Mouse (Mus musculus) left cerebral cortex, adult 9 months (tissue): ENCODE results near the gene Gm10644.

Experiments
- DNase-seq, 2 experiments: peaks; one replicate each; pipeline ENCODE4 v3.0.0; 2022; ENCODE audit warnings: low spot score in 2 of 2

Gene Gm10644

GRCm38 (mm10) chr8:83980845-83981244 is 25.8 kb upstream of the Gm10644 start:
- no peak for DNase-seq

GRCm38 (mm10) chr8:83980250-83980649 is 25.2 kb upstream of the Gm10644 start:
- no peak for DNase-seq

GRCm38 (mm10) chr8:83978200-83978599 is 23.2 kb upstream of the Gm10644 start:
- no peak for DNase-seq

- DNase-seq = no peak
These were observed 22.6 kb upstream of the Gm10644 start for GRCm38 (mm10) chr8:83977646-83978045.

DNA sequence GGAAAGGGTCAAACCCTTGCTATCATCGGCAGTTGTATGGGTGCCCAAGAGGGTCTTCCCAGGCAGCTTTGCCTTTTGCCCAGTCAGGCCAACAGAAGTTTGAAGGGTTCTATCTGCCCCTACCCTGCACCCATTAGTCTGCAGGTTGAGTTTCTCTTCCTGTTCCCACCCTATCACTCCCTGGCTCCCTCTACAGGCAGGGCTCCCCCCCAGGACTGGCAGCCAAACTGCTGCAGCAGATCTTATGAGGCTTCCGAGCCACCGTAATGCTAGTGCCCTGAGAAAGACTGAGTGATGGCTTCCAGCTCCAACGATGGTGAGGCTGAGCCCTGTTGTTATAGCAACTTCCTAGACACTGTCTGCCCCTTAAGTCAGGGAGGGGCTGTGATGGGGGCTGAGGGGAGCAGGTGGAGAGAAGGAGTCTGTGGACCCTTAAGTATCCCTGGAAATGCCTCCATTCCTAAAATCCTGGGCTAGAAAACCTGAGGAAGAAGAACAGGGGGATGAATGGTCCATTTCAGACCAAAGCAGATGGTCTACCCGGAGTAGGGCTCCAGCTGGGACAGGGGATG is 21.9 kb upstream of the Gm10644 start:
- DNase-seq = no peak

- DNase-seq = no peak
These were observed 21.2 kb upstream of the Gm10644 start for GRCm38 (mm10) chr8:83976101-83976630.

GRCm38 (mm10) chr8:83974521-83974920 is 19.5 kb upstream of the Gm10644 start:
- DNase-seq = no peak

DNA sequence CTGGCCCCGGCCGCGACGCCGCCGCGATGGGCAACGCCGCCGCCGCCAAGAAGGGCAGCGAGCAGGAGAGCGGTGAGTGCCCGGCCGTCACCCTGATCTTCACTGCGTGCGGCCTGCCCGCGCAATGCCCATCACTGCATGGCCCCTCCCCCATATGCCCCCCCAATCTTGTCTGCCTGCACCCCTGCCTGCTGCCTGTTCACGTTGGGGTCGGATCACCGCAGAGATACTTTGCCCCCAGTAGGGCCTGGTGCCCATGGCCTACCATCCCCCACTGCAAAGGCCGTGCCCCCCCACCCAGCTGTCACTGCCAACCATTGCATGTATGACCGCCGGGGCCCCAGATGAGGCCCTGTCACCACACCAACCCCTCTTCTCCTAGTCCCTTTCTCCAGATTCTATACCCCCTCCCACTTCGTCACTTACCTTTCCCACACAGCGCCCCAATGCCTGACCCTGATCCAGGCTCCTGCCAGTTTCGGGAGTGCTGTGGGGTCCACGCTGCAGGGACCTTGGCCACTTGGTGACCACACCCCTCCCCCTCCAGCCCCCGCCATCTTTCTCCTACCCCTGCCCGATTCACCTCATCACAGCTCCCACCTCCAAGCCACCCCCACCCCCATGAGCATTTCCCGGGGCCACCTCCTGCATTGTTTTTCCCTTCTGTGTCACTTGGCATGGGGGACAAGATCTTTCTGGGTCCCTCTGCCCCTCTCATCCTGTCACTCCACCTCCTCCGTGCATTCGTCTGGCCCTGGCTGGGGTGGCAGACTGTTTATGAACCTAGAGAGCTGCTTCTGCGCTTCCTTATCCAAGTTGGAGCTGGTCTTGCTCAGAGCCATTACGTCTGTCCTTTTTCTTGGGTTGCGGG is 18.4 kb upstream of the Gm10644 start:
- DNase-seq = no peak

GRCm38 (mm10) chr8:83972150-83973120 is 17.4 kb upstream of the Gm10644 start, which contains the start of gene Prkaca:
Gene Prkaca (plus strand): TSS chr8:83972993.
- peak; percentile 99 for DNase-seq

DNA sequence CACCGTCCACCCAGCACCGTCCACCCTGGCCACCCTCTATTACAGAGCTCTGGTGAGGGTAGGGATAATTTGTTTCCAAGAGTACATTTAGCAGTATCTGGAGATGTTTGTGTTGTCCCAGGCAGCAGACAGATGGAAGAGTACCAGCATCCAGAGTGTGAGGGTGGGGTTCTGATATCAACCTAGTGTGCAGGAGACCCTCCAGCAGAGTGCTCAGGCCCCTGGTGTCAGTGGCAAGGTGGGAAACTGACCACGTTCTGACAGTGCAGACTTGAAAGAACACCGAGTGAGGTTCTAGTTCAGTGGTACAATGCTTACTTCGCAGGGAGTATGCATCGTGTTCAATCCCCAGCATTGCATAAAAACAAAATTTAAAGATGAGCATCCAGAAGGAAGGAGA is 16.7 kb upstream of the Gm10644 start:
- DNase-seq = no peak

GRCm38 (mm10) chr8:83971121-83971520 is 16.1 kb upstream of the Gm10644 start:
- DNase-seq = no peak

DNA sequence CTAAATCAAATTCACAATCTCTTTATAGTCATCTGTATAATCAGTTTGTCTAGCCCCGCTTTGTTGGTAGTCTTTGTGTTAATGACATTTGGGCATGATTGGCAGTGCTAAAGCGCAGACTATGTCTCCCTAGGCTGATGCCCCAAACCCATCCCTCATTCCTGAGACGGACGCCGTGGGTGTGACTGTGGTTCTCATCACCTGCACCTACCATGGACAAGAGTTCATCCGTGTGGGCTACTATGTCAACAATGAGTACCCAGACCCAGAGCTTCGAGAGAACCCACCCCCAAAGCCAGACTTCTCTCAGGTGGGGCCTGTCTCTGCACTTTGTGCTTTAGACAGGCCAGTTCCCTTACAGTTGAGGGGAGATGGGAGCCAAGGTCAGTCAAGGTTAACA is 12.7 kb upstream of the Gm10644 start:
- no peak for DNase-seq

GRCm38 (mm10) chr8:83964015-83964765 is 9.2 kb upstream of the Gm10644 start:
- DNase-seq = no peak

- DNase-seq = no peak
These were observed 1.8 kb upstream of the Gm10644 start for GRCm38 (mm10) chr8:83956789-83957188.

DNA sequence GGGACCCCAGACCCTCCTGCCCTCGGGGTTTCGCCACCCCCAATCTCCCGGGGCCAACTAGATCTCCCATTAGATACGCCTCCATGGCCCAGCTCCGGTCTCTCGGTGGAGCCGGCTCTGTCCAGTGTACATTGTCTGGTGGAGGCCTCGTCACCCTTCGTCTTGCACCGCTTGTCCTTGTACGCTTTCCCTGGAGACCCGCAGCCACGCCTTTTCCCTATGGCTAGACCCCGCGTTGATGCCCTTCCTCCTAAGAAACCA is 883 bp upstream of the Gm10644 start:
- no peak for DNase-seq

DNA sequence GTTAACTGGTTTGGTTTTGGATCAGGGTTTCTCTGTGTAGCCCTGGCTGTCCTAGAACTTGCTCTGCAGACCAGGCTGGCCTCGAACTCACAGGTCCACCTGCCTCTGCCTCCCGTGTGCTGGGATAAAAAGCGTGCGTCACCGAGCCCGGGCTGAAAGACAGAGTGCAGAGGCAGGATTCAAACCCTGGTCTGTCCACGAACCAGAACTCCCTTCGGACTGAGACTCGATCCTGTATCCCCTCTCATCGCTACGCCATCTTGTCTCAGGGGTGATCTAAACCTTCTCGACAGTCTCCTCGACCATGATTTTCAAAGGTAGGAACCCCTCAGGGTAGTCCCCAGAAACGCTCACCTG is 278 bp downstream of the Gm10644 start:
- DNase-seq = no peak

DNA sequence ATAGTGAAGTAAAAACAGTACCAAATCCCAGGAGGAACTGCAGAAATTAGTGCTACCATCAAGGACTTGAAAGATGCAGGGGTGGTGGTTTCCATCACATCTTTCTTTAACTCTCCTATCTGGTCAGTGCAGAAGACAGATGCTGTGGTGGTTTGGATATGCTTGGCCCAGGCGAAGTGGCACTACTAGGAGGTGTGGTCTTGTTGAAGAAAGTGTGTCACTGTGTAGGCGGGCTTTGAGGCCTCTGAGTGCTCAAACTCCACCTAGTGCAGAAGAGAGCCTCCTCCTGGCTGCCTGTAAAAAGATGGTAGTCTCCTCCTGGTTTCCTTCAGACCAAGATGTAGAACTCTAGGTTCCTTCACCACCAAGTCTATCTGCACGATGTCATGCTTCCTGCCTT is 9.5 kb downstream of the Gm10644 start:
- no peak for DNase-seq

DNA sequence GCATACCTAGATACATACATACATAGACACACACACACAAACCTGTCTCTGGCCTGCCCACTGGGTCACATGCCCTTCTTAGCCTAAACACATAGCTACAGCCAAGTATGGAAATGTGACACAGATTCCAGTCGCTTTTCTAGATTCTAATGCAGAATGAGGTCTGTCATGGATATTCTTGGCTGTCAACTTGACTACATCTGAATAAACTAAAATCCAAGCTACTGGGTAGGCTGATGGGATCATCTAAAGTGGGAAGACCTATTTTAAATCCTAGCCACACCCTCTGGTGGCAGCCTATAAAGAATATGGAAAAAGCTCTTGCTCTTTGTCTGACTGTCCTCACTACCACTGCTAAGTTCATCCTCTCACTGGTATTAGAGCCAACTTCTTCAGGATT is 12.6 kb downstream of the Gm10644 start:
- DNase-seq = no peak

GRCm38 (mm10) chr8:83941066-83941677 is 13.8 kb downstream of the Gm10644 start:
- no peak for DNase-seq

DNA sequence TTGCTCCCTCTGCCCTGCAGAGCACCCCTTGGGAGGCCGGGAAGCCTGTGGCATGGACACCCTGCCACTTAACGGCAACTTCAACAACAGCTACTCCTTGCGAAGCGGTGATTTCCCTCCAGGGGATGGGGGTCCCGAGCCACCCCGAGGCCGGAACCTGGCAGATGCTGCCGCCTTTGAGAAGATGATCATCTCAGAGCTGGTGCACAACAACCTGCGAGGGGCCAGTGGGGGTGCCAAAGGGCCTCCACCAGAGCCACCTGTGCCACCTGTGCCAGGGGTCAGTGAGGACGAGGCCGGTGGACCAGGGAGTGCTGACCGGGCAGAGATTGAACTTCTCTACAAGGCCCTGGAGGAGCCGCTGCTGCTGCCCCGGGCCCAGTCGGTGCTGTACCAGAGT is 16.7 kb downstream of the Gm10644 start:
- DNase-seq = no peak

- DNase-seq = no peak
These were observed 17.4 kb downstream of the Gm10644 start for GRCm38 (mm10) chr8:83937645-83938044.
